Mouse (Mus musculus) liver, adult 2 months (tissue): ENCODE data around the gene Ubxn1. TPM values are rescaled to one million over a fixed set of nuclear protein-coding genes. Genes with fewer than 3 reads are reported as not detected.
A peak's percentile ranks its signal among the peaks of the same experiment; 100 is the strongest.

Source experiments
- DNase-seq: peaks from one replicate; pipeline ENCODE4 v3.0.0-alpha.2; 2011; ENCODE audit warnings: low read depth, low spot score; ENCODE audit errors: extremely low read depth
- H3K27ac ChIP-seq: fragments of 200-500 bp; replicated peaks from 2 replicates; pipeline ENCODE4 v1.5.1; 2012; ENCODE audit warnings: low read depth, mild to moderate bottlenecking, control low read depth, inconsistent platforms, low read length; ENCODE audit not compliant: insufficient read depth
- H3K27me3 ChIP-seq: fragments of 200-500 bp; 2 replicates; pipeline ENCODE4 v1.6.1; 2012; ENCODE audit warnings: mild to moderate bottlenecking, moderate library complexity, low read length, inconsistent platforms; ENCODE audit not compliant: control insufficient read depth, insufficient read depth
- H3K36me3 ChIP-seq: fragments of 200-500 bp; 2 replicates; pipeline ENCODE4 v1.6.1; 2012; ENCODE audit warnings: low read length, inconsistent platforms; ENCODE audit not compliant: control insufficient read depth, insufficient read depth
- H3K4me1 ChIP-seq: fragments of 200-500 bp; 2 replicates; pipeline ENCODE4 v1.6.1; 2011; ENCODE audit warnings: low read length; ENCODE audit not compliant: control insufficient read depth, insufficient read depth
- H3K4me3 ChIP-seq: fragments of 200-500 bp; 2 replicates; pipeline ENCODE4 v1.5.1; 2011; ENCODE audit warnings: low read depth, mild to moderate bottlenecking, control low read depth, low read length, moderate library complexity; ENCODE audit not compliant: insufficient read depth
- H3K79me2 ChIP-seq: fragments of 200-500 bp; 2 replicates; pipeline ENCODE4 v1.6.1; 2012; ENCODE audit warnings: inconsistent platforms, mild to moderate bottlenecking, low read length, moderate library complexity; ENCODE audit not compliant: control insufficient read depth, insufficient read depth
- H3K9ac ChIP-seq: fragments of 200-500 bp; 2 replicates; pipeline ENCODE4 v1.6.1; 2012; ENCODE audit warnings: low read depth, mild to moderate bottlenecking, control low read depth, inconsistent platforms, low read length
- CTCF ChIP-seq: fragments of 200-500 bp; IDR thresholded peaks from 2 replicates; pipeline ENCODE4 v1.5.1; 2011; ENCODE audit warnings: low read depth, low read length, control low read depth
- POLR2A ChIP-seq: fragments of 200-500 bp; IDR thresholded peaks from 2 replicates; pipeline ENCODE4 v1.6.1; 2011; ENCODE audit warnings: low read length, control low read depth; ENCODE audit not compliant: insufficient read depth; ENCODE audit errors: extremely low read depth
- WGBS: fragments of 180-500 bp; shearing (Covaris S2); methylation state at CpG from one replicate; pipeline ENCODE4 v1.1.7; 2018; 5-methylcytosine and 5-hydroxymethylcytosine counted together
- polyA plus RNA-seq: library from polyadenylated mRNA; depleted of rRNA; stranded (reverse); fragments of >200 nt; gene quantifications from 2 replicates; pipeline ENCODE4 v1.2.3, GENCODE M21; 2012
- total RNA-seq: library from RNA; depleted of rRNA; stranded (reverse); fragments of >200 nt; gene quantifications from 2 replicates; pipeline ENCODE4 v1.2.3, GENCODE M21; 2014

The Ubxn1 gene
- total and polyA plus RNA-seq, 2 experiments = 82.7 to 128 TPM

DNA sequence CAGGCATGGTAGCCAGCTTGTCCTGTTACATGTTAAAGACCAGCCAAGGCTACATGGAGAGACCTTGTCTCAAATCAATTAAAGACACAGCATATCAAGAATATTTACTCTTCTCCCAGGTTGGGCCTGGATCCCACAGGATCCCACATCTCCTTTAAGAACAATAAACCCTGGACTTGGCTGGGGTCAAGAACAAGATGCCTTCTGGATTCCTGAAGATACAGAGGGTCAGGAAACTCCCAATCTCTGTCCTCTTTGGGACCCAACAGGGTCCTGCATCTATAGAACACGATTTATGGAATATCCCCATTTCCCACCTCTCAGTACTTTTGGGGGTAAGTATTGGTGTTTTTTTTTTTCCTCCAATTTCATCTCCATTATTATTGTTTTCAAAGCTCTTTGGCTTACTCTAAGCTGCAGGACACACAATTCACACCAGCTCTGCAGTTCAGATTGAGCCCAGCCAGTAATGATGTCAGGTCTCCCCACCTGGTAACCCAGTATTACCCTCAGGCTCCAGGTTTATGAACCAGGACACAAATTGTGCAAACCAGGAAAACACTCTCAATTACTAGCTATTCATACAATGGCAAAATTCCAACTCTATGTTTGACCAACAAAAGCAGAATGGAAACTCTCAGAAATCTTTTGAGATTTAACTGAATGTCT, 15.8 kb downstream of the Ubxn1 start:
- no peak for TF ChIP-seq CTCF
- no peak for TF ChIP-seq POLR2A
- peaks cover 7% of the 10 kb centered on the region for H3K4me1 ChIP-seq
- no peak overlapping the region for H3K9ac ChIP-seq
- no peak overlapping the region for H3K4me3 ChIP-seq
- WGBS = 26% methylated on average over 1 of the region's 1 CpGs
- H3K27me3 ChIP-seq = no peaks in the 10 kb centered on the region
- H3K79me2 ChIP-seq = peaks cover 3% of the 10 kb centered on the region; the same call in 1 of the 2 replicates
- H3K27ac ChIP-seq = no peak overlapping the region
- H3K36me3 ChIP-seq = peaks cover 3% of the 10 kb centered on the region; the same call in 1 of the 2 replicates
- peak; percentile 55 for DNase-seq

DNA sequence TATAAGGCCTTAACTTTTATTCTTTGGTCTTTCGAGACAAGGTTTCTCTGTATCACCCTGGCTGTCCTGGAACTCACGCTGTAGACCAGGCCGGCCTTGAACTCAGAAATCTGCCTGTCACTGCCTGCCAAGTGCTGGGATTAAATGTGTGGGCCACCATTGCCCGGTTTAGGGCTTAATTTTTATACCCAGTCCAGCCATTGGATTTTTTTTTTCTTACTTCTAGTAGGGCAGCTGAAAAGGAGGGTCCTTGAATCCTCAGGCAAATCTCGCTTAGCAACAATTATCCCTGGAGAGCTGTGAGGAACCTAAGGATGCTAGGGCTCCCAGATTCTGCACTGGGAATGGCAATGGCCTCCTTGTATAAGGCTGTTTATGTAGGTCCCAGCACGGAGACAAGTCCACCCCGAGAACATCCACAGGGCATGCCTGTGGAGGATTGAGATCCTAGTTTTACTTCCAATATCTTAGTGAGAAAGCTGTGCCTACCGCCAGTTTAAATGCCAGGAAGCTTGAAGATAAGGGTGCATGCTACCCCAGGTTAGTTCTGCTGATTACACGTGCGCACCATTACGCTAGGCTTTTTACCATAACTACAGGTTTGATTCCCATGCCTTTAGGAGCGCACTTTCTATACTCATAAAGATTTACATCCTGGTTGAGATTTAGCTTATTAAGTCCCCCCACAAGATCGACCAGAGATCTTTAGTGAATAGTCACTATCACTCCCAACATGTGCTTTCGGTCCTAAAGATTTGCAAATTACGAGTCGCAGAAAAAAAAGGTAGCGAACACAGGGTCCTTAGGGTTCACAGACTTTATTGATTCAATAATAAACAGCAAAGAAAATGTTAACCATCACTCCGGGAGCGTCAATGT, 16.5 kb downstream of the Ubxn1 start:
- peak overlapping the region; percentile 82 for H3K4me3 ChIP-seq
- H3K27ac ChIP-seq = peak overlapping the region; percentile 72
- H3K27me3 ChIP-seq = no peaks in the 10 kb centered on the region
- peaks cover 7% of the 10 kb centered on the region for H3K4me1 ChIP-seq
- 11% methylated on average over 19 of the region's 19 CpGs for WGBS
- TF ChIP-seq POLR2A (no peak), CTCF (no peak)
- DNase-seq = peak; percentile 27
- peaks cover 3% of the 10 kb centered on the region; the same call in 1 of the 2 replicates for H3K79me2 ChIP-seq
- H3K9ac ChIP-seq = peak overlapping the region; percentile 83
- peaks cover 3% of the 10 kb centered on the region; the same call in 1 of the 2 replicates for H3K36me3 ChIP-seq

DNA sequence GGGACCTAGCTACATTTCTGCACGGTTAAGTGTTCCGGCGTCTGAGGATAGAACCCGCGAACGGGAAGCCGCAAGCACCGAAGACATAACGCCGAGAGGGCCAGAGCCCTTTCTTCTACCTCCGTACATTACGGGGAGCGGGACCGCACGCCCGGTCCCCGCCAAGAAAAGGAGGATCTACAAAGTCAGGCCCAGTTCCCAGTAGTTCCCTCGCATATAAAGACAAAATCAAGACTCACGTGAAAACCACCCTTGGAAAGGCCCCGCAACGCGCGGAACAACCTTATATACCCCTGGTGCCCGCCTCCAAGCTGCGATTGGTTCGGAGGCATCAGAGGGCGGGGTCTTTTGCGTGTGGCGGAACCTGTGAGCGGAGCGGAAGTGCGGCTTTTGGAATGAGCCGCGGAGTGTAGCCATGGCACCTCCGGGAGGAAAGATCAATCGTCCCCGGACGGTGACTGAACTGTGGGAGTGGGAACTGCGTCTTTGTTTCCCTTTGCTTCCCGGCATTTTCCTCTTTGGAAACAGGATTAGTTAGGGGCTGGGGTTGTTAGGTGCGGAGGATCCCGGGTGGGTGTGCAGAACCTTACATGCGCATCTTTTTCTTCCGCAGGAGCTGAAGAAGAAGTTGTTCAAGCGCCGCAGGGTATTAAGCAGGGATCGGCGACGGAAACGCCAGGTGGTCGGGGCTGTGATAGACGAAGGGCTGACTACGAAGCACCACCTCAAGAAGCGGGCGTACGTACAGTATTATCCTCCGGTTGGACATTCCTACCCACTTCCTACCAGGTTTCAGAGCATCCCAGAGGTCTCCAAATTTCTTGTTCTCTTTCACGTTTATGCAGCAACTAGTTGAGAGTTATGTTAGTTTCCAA, 17.5 kb downstream of the Ubxn1 start, which contains the start of the genes 1810009A15Rik and Gm49416:
Gene 1810009A15Rik (plus strand): TSS at position 343 of the 875 bp plus-strand sequence.
Gene Gm49416 (plus strand): TSS at position 416 of the 875 bp plus-strand sequence.
- Histone ChIP-seq H3K36me3 (peaks cover 3% of the 10 kb centered on the region; the same call in 1 of the 2 replicates), H3K9ac (peak within 1 kb of the TSS; percentile 84), H3K27me3 (no peaks in the 10 kb centered on the region), H3K4me1 (peaks cover 7% of the 10 kb centered on the region), H3K79me2 (peaks cover 5% of the 10 kb centered on the region; the same call in 1 of the 2 replicates), H3K27ac (peak within 1 kb of the TSS; percentile 72), H3K4me3 (peak within 1 kb of the TSS; percentile 82)
- under 1% methylated on average over 58 of the region's 58 CpGs for WGBS
- DNase-seq = peak; percentile 88
- TF ChIP-seq POLR2A = peak; percentile 63; the same call in 1 of the 2 replicates
- TF ChIP-seq CTCF = no peak

DNA sequence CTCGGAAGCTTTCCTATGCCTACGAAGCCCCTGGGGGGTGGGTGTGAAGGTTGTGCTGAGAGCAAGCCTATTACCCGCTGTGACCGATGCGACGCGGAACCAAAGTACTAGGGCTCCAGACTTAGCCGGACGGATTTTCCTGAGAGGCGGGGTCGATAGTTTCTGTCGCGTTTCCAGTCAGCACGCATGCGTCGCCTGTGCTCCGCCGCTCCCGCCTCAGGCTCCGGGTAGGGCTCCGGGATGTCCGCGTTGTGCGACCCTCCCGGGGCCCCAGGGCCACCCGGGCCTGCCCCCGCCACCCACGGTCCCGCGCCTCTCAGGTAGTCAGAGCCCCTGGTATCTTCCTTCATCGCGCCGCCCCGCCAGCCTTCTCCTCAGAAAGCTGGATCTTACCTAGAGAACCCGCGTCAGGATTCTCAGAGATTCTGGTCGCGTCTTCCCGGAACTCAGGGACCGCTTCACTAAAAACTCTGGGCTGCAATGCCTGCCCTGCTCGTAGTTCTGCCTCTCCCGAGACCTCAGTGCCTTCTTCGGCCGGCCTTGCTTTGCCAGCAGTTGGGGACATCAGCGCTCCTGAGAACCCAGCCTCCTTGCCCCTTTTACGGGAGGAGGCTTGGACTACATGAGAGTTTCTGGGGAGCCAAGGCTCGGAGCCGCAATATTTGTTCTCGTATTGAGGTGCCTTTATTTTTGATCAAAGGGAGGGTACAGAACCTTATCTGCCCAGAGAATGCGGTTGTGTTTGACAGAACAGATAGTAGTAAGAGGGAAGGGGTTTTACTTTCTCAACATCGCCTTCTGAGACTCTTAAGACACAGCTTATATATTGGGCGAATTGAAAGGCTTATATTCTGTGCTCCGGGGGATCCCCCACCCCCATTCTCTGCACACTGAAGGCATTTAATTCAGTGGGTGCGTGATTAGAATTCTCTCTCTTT, 21.8 kb downstream of the Ubxn1 start, which contains the start of gene Ints5:
Gene Ints5 (plus strand): TSS at position 177 of the 938 bp plus-strand sequence.
- Histone ChIP-seq H3K9ac (peak within 1 kb of the TSS; percentile 87), H3K4me3 (peak within 1 kb of the TSS; percentile 63), H3K36me3 (peaks cover 3% of the 10 kb centered on the region; the same call in 1 of the 2 replicates), H3K27me3 (no peaks in the 10 kb centered on the region), H3K79me2 (peaks cover 12% of the 10 kb centered on the region; the same call in 1 of the 2 replicates), H3K4me1 (peaks cover 10% of the 10 kb centered on the region; the same call in 1 of the 2 replicates), H3K27ac (peak within 1 kb of the TSS; percentile 60)
- WGBS = 2% methylated on average over 54 of the region's 54 CpGs
- TF ChIP-seq CTCF (no peak), POLR2A (peak; percentile 82)
- DNase-seq = peak; percentile 80
